Mouse (Mus musculus) CH12F3 (cell line): ENCODE results near the gene Dvl2.

Experiments used
- in situ Hi-C: fragments of 300-500 bp; cut with MboI; formaldehyde crosslinking; loops from 2 replicates; pipeline ENCODE4 v1.14.3; 2020; ENCODE audit warnings: low sequenced_read_pairs

Dvl2 gene

GRCm38 (mm10) chr11:70059930-70060329 lies 59.5 kb downstream of the Dvl2 start:
- in situ Hi-C loops: loop anchor here (25.0 kb wide), 1 partner anchor 127 kb away; no protein-coding TSS in a partner anchor
